Mouse (Mus musculus): ENCODE measurements at regions not wholly inside any gene's neighbourhood (a gene's known extent, or its start where the extent isn't known, plus 50 kb on each side); places are given as distances from the start of the nearest gene placed in this dataset.

- DNase-seq (ENCODE audit: low read depth) = no peak
Observed at GRCm38 (mm10) chr2:117548273-117548672, 205.5 kb upstream of the Rasgrp1 start.

DNA sequence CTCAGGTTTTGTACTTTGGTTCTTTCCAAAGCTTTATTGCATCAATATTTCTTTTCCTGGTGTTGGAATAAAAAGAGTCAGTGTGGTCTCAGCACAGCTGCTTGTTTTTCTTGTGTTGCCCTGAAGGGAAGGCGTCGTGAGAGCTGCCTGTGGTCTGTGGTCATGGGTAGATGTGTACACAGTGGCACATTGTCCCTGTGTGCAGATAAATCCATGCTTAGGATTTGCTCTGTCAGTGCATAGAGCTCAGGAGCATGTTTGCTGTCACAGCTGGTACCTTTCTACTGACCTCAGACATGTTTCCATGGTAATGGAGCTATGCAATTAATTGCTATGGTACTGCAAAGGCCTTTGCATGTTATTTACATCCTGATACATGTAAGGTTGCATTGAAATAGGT lies 213.5 kb upstream of the Rasgrp1 start:
- no peak for DNase-seq (ENCODE audit: low read depth)

DNA sequence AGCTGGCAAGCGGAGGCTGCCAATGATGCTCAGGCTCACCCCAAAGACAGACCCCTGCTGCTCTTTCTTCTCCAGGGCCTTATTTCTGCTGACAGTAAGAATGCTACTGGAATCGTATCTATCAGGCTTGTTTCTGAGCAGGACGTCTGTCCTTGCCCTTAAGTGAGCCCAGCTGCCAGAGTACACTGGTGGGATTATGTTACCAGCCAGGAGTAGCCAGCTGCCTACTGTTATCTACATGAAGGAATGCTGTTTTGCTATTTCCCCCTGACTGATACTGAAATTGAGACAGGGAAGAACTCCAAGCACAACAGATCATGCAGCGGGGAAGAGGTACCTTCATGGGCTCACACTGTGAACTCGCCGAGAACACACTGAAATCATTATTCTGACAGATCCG lies 228.2 kb upstream of the Rasgrp1 start:
- DNase-seq (ENCODE audit: low read depth) = no peak

DNA sequence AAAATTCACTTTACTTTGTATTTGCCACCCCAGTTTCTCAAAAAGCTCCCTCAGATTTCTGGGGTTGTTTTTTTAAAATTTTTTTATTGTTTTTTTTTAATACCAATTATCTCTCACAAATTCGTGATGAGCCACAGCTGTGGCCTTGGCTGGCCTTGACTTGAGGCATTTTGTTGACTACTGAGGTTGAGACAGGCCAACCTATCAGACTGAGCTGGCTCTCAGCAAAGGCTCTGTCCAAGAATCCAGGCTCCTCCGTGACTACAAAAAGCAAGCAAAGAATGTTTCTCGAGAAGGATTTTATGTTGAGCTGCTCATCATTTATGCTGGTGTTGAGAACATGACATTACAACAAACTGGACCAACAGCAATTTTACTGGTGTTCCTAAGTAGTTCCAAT lies 244.6 kb upstream of the Rasgrp1 start:
- DNase-seq (ENCODE audit: low read depth) = no peak

DNA sequence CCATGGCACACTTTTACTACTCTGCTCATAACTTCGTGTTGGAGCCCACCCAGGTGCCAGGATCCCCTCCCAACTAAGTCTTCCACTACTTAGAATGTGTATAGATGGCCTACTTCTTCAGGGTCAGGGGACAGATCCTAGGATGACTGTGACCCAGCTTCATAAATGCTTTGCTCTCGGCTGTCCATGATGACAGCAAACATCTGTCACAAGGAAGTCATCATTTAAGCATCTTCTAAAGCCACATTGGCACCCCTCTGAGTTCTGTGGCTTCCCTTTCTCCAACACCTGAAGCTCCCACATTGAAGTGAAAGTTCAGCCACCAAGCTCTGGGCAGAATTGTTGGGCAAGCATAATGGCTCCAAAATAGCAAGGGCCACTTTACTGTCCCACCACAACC lies 252.2 kb upstream of the Rasgrp1 start:
- DNase-seq (ENCODE audit: low read depth) = no peak

- no peak for DNase-seq (ENCODE audit: low read depth)
Observed at GRCm38 (mm10) chr2:117597573-117597972, 254.8 kb upstream of the Rasgrp1 start.

- DNase-seq (ENCODE audit: low read depth) = no peak
Observed at GRCm38 (mm10) chr2:117614772-117615171, 272.0 kb upstream of the Rasgrp1 start.

DNA sequence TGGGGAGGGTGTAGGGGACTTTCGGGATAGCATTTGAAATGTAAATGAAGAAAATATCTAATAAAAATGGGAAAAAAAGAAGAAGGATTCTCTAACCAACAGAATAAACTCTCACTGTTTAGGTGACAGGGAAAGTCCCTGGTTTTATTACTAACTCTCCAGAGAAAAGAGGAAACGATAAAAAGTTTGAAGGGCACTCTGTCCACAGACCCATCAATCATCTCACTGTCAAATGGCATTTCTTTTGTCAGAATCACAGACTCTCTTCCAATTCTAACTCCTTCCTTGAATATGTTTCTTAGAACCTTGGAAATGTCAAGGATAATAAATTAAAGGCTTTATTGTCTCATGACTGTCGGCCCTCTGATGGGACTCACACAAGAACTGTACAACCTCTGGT lies 275.3 kb upstream of the Rasgrp1 start:
- DNase-seq (ENCODE audit: low read depth) = no peak

- DNase-seq (ENCODE audit: low read depth) = peak; percentile 54
Observed at GRCm38 (mm10) chr2:117623955-117624354, 281.2 kb upstream of the Rasgrp1 start.

GRCm38 (mm10) chr2:117634906-117635305 lies 292.1 kb upstream of the Rasgrp1 start:
- DNase-seq (ENCODE audit: low read depth) = no peak

GRCm38 (mm10) chr2:117637397-117637796 lies 294.6 kb upstream of the Rasgrp1 start:
- no peak for DNase-seq (ENCODE audit: low read depth)

DNA sequence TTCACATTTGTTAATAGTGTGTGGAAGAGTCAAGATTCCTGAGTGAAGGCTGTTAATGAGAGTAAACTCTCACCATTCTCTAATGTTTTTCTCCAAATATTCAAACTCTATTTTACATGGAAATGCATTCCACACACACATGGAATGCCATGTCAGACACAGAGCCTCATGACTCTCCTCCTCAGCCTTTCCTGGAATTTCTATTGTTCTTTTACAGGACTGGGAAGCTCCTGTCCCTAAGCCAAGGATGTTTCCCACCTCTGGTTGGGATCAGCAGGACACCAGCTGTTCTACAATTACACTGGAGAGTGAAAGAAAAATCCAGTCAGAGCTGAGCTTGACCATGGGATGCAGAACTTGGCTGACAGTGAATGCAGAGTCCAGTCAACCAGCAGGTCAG lies 309.3 kb upstream of the Rasgrp1 start:
- no peak for DNase-seq (ENCODE audit: low read depth)

DNA sequence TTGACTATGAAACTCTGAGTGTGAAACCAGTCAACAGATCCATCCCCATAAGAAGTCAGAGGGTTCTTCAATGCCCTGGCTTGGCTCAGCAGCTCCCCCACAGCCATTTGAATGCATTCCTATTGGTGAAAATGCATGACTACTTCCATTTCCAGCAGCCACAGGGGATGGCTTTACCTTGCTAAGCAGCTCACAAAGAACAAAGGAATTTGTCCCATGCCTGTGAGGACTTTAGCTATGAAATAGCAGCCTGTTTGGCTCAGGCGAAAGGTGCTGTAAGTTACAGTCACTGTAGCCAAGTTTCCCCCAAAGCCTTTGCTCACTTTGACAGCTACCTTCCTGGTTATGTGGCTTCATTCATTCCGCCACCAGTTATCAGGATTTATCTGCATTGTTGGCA lies 309.8 kb upstream of the Rasgrp1 start:
- no peak for DNase-seq (ENCODE audit: low read depth)

DNA sequence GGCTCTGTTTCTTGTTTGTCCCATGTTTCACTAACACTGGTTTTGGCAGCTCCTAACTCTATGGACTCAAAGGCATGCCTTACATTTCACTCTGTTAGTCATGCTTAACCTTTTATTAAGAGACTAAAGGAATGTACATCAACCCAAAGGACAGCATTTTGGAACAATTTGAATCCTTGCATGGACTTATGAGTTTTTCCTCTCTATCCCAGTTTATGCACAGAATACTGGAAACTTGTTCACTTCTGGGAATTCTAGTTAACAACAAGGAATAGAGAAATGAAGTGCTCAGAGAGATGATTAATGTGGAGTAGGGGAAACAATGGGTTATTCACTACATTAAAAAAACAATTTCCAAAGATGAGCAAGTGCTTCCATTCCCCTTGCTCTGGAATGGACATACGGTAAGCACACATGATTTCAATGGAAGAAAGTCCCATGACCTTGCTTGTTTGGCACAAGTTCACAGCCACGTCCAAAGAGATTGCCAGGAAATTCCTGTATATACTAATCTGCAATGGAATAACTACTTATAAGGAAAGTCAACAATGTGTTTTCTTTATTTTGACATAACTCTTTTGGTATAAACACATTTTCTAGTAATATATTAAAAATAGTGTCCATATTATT lies 313.9 kb upstream of the Rasgrp1 start:
- no peak for DNase-seq (ENCODE audit: low read depth)

DNA sequence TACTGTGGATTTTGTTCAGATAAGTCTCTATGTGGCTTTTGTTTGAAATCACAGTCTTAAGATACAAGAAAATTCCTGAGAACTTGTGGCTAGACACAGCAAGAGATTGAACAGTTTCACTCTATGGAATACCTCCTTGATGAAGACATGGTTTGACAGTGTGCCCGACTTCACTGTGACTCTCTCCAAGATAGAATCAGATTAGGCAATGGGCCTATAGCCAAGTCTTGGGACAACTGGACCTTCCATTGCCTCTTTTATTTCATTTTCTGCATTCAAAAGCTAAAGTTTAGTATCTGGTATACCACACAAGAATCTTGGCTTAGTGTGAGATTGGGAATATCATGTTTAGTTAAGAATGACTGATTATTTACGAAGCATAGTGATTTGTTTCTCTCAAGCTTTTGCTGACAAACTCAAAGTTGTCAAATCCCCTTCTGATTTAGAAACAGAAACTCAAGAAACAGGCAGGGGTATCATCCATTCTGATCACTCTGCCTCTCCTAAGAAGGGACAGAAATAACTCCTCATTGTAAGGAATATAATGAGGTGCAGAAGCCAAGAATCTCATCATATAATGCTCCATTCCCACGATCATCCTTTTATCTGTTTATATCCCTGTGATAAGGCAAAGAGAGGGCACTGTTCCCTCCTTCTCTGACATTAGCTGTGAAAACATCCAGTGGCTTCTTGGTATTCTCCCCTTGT lies 317.6 kb upstream of the Rasgrp1 start:
- no peak for DNase-seq (ENCODE audit: low read depth)

- DNase-seq (ENCODE audit: low read depth) = no peak
Observed at GRCm38 (mm10) chr2:117662653-117663052, 319.9 kb upstream of the Rasgrp1 start.

GRCm38 (mm10) chr2:117666528-117666927 lies 323.7 kb upstream of the Rasgrp1 start:
- no peak for DNase-seq (ENCODE audit: low read depth)

DNA sequence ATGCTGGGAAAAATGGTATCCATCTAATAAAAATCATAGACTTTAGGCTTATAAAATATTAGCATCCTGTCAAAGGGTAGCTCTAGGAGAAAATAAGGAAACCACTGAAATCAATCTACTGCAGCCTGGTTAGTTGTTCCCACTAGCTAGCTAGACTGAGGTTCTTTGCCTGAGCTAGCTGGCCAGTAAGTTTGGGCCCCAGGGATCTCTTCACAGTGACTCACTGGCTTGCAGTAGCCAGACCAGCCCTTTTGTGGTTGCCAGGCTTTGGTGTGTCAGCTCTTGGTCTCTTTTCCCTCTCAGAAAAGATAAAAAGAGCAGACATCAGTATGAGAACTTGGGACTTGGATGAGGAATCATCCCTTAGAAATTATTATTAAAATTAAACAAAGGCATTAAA lies 325.3 kb upstream of the Rasgrp1 start:
- no peak for DNase-seq (ENCODE audit: low read depth)

GRCm38 (mm10) chr2:117674877-117675276 lies 332.1 kb upstream of the Rasgrp1 start:
- DNase-seq (ENCODE audit: low read depth) = no peak

GRCm38 (mm10) chr2:117678650-117679049 lies 335.8 kb upstream of the Rasgrp1 start:
- no peak for DNase-seq (ENCODE audit: low read depth)

DNA sequence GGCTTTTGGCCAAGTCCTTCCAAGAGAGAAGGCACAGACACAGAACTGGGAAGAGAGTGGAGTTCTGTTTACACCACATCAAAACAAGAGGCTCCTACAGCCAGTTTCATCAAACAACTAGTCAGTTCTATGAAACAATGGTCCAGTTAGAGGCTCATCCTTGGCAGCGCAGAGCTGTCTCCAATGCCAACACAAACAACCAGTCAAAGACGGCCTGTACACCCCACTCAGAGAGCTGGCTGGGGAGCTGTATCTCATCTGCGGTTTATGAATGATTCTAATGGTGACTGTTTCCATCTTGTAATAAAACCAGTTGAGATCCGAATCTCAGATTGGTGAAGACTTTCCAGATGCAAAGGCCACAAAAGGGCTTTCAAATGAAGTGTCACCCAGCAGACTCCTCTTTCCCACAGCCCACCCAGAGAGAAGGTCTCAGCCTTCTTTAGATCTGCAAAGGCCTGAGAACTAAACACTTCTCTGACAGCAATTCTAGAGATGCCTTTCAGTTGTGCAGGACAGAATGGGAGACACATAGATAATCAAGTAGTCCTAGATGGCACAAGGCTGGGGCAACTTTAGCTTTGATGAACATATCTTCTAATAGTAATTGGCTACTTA lies 343.1 kb upstream of the Rasgrp1 start:
- DNase-seq (ENCODE audit: low read depth) = no peak

- DNase-seq (ENCODE audit: low read depth) = no peak
Observed at GRCm38 (mm10) chr2:117693537-117693936, 350.7 kb upstream of the Rasgrp1 start.

DNA sequence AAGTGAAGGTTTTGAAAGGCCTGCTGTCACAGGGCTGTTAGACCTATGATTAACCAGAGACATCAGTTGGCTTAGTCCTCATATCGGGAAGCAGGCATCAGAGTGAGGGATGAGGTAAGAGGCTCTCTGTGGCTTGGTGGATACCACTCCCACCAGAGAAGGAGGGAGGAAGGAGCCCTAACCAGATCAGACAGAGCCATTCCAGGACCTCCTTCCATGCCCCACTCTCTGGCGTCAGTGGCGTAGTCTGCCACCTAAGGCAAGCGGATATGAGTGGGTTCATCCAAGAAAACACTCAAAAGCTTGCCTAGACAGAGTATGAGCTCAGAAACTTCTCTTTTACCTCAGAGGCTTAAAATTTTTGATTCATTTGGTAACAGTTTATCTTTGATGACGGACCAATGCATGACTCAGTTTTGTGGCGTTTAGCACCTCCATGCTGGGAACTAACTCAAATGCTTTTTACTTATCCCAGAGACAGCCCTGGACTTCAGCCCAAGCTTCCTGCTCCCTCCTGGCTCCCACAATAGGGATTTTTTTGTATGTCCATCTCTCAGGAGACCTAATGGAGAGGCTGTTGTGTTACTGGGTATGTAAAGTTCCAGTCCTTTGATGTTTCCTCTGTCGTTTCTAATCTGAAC lies 367.5 kb upstream of the Rasgrp1 start:
- DNase-seq (ENCODE audit: low read depth) = no peak

All from induced T-regulatory cell, adult 2 months (primary cell).